Mouse (Mus musculus) ZHBTc4 (cell line): Measurements from ENCODE around the gene Ipo13.

ENCODE experiments used
- DNase-seq: peaks from one replicate; pipeline ENCODE4 v3.0.0-alpha.2; 2011; ENCODE audit warnings: low read depth, low spot score

The Ipo13 gene

GRCm38 (mm10) chr4:117845316-117845715 lies 69.5 kb downstream of the Ipo13 start:
- no peak for DNase-seq
